Mouse (Mus musculus) cerebellum, adult 9-10 months (tissue): Measurements from ENCODE around the gene Nsd1.

Experiments used
- DNase-seq: peaks from one replicate; pipeline ENCODE4 v3.0.0; 2022

Nsd1 gene

DNA sequence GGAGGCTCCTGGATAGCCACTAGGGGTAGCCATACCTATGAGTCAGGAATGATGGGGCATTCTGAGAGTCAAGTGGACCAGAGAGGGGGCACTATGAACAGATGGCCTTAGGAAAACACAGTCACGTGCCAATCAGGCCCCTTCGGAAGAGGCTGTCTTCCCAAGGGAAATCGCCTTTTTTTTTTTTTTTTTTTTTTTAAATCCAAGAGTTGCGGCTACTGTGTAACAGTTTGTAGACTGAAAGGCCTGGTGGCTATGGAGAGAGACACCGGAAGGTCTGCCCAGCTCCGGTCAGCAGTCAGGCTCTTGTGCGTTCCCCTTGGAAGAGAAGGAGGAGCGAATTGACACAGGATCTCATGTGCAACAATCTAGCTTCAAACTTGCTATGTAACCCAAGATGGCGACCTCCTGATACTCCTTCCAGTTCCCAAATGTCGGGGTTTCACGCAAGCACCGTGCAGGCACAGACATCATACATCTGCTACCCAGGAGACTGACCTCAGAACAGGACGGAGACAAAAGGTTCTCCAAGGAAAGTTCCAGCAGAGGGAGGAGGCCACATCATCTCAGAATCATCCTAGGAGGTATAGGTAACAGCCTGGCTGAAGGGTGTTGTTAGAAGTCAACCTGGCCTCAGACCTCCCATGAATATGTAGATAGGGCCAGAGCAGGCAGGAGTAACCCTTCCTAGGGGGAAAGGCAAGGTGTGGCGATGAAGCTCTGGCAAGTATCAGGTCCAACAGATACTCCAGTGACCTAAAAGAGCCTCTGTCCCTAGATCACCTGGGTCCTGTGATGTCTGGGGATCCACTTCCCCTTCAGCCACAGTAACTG, 121.2 kb downstream of the Nsd1 start:
- DNase-seq = peak; percentile 13

DNA sequence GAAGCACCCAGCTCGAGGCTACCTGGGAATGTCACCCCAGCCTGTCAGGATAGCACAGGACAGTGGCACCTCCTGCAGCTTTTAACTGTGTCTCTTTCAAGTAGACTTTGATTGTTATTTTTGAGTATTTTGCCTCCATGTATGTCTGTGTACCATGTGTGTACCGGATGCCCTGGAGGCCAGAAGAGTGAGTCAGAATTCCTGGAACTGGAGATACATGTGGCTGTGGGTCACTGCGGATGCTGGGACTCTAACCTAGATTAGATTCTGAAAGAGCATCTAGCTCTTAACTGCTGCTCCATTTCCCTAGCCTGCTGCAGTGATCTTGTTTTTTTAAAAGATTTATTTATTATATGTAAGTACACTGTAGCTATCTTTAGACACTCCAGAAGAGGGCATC, 122.7 kb downstream of the Nsd1 start:
- no peak for DNase-seq

DNA sequence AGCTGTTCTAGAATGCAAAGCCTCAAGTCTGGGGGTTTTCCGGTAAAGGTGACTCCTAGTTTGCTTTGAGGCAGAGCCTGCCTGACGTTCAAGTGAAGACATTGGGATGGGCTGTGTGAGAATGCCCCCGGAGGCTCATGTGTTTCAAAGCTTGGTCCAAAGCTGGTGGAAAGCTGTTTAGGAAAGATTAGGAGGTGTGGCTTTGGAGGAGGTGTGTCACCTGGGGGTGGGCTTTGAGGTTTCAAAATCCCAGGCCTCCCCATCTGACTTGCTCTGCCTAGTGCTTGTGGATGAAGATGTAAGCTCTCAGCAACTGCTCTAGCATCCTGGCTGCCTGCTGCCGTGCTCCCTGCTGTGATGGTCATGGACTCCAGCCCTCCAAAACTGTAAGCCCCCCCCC, 126.1 kb downstream of the Nsd1 start:
- no peak for DNase-seq

- DNase-seq = no peak
Observed at GRCm38 (mm10) chr13:55337341-55337975, 127.9 kb downstream of the Nsd1 start.

- no peak for DNase-seq
Observed at GRCm38 (mm10) chr13:55338131-55339054, 128.8 kb downstream of the Nsd1 start.

DNA sequence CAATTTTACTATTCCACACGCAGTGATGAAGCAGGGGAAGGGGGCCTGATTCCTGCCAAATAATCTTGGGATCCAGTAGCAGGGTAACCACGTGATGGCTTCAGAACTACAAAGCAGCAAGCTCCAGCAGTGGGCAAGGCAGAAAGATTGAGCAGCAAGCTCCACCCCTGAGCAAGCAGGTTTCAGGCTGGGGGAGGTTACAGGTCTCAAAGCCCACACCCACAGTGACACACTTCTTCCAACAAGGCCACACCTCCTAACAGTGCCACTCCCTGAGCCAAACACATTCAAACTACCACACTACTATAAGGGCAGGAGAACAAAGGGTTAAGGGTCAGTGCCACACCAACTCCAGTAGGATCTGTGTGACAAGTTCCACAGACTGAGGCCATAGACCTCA, 129.7 kb downstream of the Nsd1 start:
- no peak for DNase-seq

GRCm38 (mm10) chr13:55342469-55342868, 132.9 kb downstream of the Nsd1 start:
- no peak for DNase-seq

DNA sequence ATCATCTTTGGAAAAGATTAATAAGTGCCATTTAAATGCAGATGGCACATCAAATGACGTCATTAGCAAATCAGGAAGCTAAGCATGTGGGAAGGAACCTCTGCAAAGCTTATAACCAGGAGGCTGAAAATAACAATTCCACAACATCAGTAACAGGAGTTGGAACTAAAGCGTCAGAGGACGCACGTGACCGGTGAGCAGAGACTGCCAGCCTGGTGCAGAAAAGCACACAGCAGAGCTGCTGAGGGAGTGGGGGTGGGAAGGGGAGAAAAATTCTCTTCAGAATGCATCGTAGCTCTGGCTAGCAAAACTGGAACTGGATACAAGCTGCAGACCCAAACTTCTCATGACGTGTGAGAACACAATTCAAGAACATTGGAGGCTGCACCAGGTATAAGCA, 134.7 kb downstream of the Nsd1 start:
- DNase-seq = no peak

GRCm38 (mm10) chr13:55346745-55347144, 137.2 kb downstream of the Nsd1 start:
- DNase-seq = no peak

- no peak for DNase-seq
Observed at GRCm38 (mm10) chr13:55361145-55361544, 151.6 kb downstream of the Nsd1 start.

DNA sequence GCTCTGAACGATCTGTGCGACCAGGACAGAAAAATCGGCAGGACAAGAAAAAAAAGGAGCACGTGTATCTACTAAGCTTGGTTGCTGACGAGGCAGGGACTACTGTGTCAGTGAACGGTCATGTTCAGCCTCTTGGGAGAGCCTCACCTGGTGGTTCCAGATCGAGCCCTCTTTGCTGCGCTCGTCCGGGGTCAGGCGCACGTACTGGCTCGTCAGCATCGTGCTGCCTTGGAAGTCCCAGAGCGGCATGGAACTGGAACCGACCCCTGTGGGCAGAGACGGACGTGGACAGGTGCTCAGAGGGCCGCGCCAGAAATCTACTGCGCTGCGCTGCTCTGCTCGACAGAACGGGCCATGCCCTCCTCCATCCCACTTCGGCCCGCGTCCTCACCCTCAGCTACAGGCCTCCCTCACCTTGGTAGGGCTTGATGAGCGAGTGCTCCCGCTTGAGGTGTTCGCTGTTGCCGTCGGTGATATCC, 152.4 kb downstream of the Nsd1 start:
- DNase-seq = peak; percentile 40

DNA sequence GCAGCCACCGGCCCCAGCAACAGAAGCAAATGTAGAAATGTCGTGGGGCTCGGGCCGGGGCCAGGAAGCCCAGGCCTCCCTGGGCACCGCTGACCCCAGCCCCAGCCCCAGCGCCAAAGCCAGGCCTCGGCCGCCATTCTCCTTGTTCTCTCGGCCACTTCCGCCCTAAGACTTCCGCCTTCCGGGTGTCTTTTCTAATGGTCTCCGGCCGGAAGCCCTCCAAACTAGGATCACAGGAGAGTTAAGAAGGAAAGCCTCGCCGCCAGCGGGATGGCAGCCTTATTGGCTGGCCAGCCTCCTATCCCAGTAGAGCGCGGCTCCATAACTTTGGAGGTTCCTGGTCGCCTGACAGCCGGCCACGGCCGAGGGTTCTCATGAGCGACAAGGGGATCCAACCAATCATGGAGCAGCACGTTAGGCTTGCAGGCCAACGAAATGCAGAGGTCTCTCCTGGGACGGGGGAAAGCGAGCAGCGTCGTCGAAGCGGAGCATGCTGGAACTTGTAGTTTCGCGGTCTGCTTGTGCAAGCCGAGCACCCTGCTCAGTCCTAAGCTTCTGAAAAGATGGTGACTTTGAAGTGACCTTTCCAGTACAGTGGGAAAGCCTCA, 153.0 kb downstream of the Nsd1 start, which contains the start of gene Lman2:
Gene Lman2, minus strand, starts transcription at position 331 of the 608 bp plus-strand sequence.
- peak; percentile 97 for DNase-seq
